Mouse (Mus musculus) cerebellum, postnatal 4 days (tissue): ENCODE results near the gene Gipc3.
A peak's percentile ranks its signal among the peaks of the same experiment; 100 is the strongest.

Experiments used
- DNase-seq, 2 experiments: peaks; one replicate each; pipeline ENCODE4 v3.0.0; 2022; ENCODE audit warnings: low spot score in 2 of 2, mixed read lengths in 1 of 2

Gipc3 gene

DNA sequence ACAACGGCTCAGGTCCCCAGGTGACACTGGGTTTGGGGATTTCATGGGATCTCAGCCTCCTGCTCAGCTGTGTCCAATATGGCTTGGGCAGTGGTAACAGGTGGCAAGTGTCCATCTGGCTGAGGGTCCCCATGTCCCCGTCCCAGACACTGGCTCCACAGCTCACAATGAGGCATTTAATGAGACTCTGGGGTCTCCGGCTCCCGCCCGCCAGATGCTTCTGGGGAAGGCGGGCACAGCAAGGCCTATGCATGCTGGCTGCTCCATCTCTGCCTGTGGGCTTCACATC lies 24.1 kb upstream of the Gipc3 start:
- DNase-seq, result no peak

DNA sequence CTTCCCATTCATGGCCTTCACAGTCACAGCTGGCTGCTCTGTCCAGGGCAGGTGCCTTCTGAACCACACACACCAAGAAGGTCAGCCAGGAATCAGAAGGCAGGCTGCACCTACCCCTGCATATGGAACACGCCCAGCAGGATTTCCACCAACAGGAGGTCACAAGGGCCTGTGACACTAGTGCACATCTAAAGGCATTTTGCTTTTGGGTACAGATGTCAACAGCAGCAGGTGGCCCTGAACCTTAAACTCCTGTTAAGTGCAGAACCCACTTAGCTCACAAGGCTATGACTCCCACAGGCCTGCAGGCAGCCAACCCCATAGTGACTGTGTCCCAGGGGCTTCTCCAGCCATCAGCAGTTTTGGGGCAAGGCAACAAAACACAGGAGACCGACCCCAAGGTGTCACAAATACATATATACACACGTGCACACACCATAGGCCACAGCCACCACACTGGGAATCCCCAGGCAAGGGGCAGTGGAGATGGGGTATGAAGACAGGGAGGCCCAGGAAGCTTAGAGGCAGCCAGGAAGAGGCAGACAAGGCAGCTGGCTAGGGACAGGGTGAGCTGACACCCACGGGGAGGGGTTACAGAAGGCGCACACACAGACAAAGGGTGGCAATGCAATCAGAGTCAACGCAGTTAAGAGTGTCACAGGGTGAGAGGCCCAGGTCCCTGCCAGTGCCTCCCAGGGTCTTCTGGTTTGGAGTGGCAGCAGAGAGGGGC lies 23.6 kb upstream of the Gipc3 start:
- DNase-seq, result no peak

GRCm38 (mm10) chr10:81365672-81366476 lies 22.8 kb upstream of the Gipc3 start, which contains the start of gene 4930404N11Rik:
Gene 4930404N11Rik, minus strand, starts transcription at chr10:81365816.
- DNase-seq, result no peak

GRCm38 (mm10) chr10:81365073-81365472 lies 22.0 kb upstream of the Gipc3 start:
- DNase-seq, result no peak

DNA sequence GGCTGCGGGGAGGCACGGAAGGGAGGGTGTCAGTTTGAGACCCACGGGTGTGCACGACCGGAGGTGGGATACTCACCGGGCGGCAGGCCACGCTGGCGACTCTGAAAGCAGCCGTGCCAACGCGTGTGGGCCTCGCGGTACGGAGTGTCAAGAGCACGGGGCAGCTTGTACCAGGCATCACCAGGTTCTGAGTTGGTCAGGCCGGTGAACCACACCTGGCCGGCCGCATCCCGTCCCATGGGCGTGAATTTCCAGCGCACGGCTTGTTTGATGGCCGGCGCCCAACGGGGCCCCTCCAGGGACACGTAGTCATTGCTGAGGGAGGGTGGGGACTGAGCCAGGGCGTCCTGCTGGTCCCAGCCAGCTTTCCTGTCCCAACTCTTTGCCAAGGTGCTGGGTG lies 21.6 kb upstream of the Gipc3 start:
- no peak for DNase-seq

- DNase-seq, result no peak
Observed at GRCm38 (mm10) chr10:81363436-81364346, 20.6 kb upstream of the Gipc3 start.

DNA sequence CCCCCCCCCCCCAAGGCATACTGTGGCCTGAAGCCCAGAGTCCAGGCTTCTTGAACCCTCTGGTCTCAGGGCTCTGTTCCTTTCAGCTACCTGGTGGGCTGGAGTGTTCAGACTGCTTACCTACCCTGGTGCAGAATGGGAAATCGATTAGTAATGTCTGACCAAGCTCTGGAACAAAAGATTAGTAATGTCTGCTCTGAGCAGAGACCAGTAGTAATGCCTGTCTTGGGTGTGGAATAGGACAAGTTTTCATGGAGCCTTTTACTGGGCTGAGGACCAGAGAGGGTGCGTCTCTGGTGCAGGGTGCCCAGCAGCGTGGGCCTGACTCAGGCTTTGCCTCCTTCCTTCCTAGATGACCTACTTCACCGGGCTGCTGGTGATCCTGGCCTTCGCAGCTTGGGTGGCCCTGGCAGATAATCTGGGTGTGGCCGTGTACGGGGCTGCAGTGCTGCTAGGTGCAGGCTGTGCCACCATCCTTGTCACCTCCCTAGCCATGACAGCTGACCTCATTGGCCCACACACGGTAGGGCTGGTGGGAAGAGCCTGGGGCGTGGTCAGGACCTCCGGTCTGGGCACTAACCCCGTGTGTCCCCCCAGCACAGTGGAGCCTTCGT lies 19.4 kb upstream of the Gipc3 start:
- DNase-seq, result no peak

DNA sequence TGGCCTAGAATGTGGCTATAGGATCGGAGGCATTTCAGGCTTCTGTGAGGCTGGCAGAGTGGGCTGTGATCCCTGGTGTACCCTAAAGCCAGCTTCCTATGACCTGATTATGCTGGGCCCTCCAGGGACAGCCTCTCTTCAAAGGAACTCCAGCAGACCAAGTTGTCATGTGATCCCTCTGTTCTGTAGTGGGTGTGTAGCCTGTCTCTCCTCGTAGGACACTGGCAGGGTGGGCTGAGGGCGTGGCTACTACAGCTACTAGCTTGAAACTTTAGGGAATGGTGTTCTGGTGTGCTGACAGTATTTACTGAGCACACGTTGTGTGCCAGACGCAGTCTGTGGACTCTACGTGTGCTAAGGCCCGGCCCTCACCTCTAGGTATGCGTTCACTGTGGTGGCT lies 17.7 kb upstream of the Gipc3 start:
- no peak for DNase-seq

- DNase-seq, result no peak
Observed at GRCm38 (mm10) chr10:81358841-81359240, 15.8 kb upstream of the Gipc3 start.

DNA sequence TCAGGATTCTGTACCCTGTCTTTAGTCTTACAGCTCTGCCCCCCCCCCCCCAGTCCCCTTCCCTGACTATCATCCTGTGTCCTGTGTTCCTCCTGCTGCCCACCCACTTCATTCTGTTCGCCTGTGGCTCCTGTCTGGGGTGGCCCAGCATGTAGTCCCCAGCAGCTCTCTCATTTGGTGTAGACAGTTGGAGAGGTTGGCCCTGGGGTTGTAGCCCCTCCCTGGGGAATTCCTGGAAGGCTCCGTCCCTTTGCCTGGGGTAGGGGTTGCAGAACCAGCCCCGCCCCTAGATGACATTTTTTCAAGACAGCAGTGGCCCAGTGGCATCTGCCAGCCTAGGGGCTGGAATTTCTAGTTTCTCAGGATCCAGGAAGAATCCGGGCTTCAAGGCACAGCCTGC lies 15.1 kb upstream of the Gipc3 start:
- no peak for DNase-seq

DNA sequence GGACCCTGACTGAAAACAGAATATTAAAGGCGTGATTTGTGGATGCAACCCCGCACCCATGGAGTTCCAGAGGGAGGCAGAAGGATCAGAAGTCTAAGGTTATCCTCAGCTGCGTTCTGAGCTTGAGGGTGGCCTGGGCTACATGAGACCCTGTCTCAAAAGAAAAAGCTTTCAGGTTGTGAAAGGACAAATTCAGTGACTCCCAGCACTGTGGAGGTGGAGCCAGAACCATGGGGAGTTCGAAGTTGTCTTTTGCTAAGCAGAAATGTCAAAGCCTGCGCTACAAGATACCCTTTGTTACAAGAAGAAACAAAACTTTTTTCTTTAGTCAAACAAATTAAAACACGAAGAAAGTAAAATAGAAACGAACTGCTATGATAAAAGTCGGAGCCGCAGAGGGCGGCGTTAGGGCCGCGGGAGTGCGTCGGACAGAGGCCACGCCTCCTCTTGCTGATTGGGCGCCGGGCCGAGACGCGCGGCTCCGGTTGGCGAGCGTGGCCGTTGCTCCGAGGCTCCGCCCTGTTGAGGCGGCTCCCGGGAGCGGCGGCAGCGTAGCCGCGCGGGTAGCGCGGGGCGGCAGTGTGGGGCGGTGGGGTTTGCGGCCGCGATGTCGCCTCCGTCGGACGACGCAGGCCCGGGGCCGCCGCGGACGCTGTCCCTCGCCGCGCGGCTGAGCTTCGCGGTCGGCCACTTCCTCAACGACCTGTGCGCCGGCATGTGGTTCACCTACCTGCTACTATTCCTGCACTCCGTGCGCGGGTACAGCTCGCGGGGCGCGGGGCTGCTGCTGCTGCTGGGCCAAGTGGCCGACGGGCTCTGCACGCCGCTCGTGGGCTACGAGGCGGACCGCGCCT lies 14.2 kb upstream of the Gipc3 start, which contains the start of gene Mfsd12:
Gene Mfsd12, plus strand, starts transcription at position 501 of the 854 bp plus-strand sequence.
- peak; percentile 83 to 93 for DNase-seq

- DNase-seq, result no peak
Observed at GRCm38 (mm10) chr10:81356352-81356990, 13.4 kb upstream of the Gipc3 start.

DNA sequence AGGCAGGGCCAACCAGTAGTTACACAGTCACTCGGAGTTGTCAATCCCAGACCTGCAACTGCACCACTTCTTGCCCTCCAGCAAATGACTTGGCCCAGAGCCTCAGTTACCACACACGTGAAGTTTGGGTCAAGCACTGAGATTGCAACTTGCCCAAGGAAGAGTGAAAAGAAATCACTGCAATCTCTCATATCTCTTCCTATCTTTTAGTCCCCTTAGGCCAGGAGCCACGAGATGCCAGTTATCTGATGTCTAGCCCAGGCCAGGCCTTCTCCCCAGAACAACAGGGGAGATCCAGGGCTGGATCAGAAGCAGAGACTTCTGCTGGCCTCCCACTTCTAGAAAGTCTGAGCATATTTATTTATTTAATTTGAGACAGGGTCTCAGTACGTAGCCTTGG lies 12.5 kb upstream of the Gipc3 start:
- DNase-seq, result no peak

GRCm38 (mm10) chr10:81354738-81355477 lies 11.8 kb upstream of the Gipc3 start:
- DNase-seq, result no peak

- no peak for DNase-seq
Observed at GRCm38 (mm10) chr10:81351678-81352291, 8.7 kb upstream of the Gipc3 start.

GRCm38 (mm10) chr10:81350351-81351063 lies 7.4 kb upstream of the Gipc3 start, which contains the start of gene Hmg20b:
Gene Hmg20b, minus strand, starts transcription at chr10:81350480.
- DNase-seq, result peak; percentile 99

DNA sequence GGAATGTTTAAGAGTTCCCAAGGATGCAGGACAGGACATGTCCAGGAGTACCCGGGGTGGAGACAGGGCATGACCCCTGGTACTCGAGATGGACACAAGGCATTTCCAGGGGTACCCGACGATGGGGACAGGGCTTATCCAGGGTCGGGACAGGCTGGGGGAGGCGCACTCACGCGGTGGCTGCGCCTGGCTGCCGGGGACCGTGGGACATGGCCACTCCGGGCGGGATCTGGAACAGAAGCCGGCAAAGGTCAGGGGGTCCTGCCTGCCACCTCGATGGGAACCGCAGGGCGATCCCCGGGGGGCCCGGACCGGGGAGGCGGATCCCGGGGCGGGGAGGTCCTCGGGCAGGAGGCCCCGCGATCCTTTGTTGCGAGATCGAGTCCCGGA lies 6.9 kb upstream of the Gipc3 start:
- DNase-seq, result no peak

- DNase-seq, result no peak
Observed at GRCm38 (mm10) chr10:81349146-81349545, 6.1 kb upstream of the Gipc3 start.
